Mouse (Mus musculus): ENCODE data around the gene Fbn1. TPM values are rescaled to one million over a fixed set of nuclear protein-coding genes. Genes with fewer than 3 reads are reported as not detected.
A peak's percentile ranks its signal among the peaks of the same experiment; 100 is the strongest.

Gene Fbn1
- total RNA-seq, 2 experiments from 2014 or later, result 121 to 127 TPM

DNA sequence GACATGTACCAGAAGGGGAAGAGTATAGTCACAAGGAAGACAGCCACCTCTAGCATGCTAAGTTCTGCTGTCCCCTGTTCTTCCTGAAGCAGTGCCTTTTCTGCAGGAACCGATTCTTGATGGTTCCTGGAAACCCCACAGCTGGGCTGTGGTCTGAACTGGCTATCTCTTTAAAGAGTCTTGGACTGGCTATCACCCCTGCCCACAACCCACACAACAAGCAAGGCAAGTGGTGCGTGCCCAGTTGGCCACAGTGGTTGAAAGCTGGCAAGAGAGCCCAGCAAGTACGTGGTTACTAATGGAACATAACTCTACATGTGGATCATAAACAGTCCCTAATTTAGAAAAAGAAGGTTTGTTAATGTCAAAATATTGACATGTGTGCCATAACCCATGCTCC lies 170.6 kb downstream of the Fbn1 start:
- no peak for DNase-seq

DNA sequence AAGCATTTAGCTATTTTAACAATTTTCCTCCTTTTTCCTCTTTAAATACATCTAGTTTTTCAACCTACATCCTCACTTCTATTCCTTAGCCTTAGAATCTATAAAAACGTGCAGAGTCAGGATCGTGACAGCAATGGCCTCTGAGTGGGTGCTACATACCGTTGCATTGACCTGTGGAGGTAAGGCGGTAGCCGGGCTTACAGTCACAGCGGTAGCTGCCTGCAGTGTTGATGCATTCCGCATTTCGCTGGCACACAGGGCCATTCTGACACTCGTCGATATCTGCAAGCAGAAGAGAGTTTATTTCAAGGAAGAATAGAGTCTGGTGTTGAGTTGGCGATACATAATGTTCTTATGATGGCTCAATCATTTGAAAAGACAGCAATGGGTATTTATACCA lies 172.6 kb downstream of the Fbn1 start:
- no peak for DNase-seq

GRCm38 (mm10) chr2:125334163-125334562 lies 173.6 kb downstream of the Fbn1 start:
- peak; percentile 53 for DNase-seq

DNA sequence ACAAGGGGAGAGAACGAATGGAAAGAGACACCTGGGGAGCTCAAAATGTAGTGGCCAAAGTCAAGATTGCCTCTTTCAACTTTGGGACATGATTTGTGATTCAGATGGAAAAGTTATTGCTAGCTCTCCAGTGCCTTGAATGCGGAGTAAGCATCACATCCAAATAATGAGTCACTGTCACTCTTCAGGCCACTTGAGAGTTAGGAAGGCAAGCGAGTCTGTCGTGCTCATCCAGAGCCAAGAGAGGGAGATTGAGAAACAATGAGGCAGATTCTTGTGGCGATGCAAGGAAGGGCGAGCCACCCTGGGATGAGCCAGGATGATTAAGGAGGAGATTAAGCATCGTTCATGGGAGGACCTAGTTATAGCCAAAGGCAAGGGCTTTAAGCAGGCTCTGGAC lies 176.2 kb downstream of the Fbn1 start:
- no peak for DNase-seq

DNA sequence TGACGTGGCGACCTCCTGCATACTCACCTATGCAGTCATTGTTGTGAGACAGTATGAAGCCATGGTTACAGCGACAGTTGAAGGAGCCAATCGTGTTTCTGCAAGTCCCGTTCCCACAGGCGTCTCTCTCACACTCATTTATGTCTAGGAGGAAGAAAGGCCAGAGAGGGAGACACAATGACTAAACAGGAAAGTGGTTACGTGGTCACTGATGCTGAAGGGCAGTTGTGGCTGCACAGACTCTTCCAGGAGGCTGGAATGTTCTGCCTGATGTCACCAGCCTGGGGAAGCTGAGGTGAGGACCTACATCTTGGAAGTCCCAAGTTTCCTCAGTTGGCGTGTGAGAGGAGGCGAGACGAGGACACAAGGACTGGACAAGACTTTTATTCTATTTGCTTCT lies 177.3 kb downstream of the Fbn1 start:
- DNase-seq, result no peak

DNA sequence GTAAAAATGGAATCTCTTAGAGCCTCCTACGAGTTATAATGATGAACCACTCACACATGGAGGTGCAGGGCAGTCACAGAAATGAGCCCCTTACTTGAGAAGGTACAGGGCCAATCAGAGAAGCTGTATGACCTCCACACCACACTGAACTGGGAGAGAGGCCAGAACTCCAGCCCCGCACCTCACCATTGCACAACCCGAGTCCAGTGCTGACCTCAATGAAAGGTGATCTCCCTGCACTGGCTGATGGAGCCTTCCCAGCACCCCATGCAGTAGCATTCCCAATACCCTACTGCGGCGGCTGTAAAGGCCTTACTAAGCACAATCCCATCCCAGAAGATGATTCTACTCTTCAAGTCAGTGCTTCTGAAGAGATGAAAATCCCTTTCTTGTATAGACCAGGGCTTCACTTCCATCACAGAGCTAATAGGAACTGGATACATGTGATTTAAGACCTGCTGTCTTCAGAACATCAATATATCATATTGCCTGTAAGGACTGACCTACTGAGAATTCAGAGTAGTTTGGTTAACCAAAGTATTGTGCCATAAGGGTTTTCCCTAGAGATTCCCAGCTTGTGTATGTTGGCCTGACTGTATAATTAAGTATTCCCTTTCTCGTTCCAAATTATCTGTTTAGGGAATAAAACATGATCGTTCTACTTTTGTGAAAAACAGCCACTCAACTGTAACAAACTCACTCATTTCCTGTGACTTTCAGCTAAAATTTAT lies 182.5 kb downstream of the Fbn1 start:
- DNase-seq, result peak; percentile 48

GRCm38 (mm10) chr2:125324455-125324854 lies 183.3 kb downstream of the Fbn1 start:
- no peak for DNase-seq

DNA sequence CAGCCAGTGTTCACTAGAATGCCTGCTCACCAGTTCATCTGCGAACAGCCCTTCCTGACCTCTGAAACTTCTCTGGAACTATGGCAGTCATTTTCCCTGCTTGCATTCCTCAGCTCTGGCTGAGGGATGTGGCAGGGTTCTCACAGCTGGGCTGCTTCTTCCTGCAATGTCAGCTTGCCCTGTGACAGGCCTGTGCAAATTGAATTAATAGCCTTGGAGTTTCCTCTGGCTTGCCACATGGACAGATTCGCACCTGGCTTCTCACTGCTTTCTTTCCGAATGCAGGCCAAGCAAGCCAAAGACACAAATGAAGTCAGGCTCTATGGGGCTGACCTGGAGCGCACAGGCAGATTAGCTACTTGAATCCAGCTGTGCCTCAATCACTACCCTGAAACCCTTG lies 184.4 kb downstream of the Fbn1 start:
- no peak for DNase-seq

- no peak for DNase-seq
These were observed 185.2 kb downstream of the Fbn1 start for GRCm38 (mm10) chr2:125322581-125322980.

- no peak for DNase-seq
These were observed 186.7 kb downstream of the Fbn1 start for GRCm38 (mm10) chr2:125321071-125321470.

DNA sequence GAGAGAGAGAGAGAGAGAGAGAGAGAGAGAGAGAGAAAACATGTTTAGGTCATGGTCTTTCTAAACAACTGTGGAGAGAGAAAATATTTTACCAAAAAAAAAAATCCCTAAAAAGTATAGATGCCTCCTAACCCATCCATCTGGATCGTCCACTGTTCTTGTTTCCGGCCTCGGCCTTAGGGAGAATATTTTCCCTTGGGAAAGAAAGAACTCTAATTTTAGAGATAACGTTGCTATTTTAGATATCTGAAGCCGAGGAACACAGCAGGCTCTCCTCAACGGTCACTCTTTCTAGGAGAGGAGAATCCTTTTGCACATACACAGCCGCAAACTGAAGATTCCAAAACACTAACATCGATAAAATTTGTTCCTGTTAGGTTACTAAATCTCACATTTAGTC lies 188.1 kb downstream of the Fbn1 start:
- DNase-seq, result no peak

GRCm38 (mm10) chr2:125318371-125319061 lies 189.3 kb downstream of the Fbn1 start:
- no peak for DNase-seq

- DNase-seq, result no peak
These were observed 192.6 kb downstream of the Fbn1 start for GRCm38 (mm10) chr2:125315203-125315602.

GRCm38 (mm10) chr2:125314169-125314925 lies 193.4 kb downstream of the Fbn1 start:
- DNase-seq, result no peak

GRCm38 (mm10) chr2:125309710-125310109 lies 198.1 kb downstream of the Fbn1 start:
- no peak for DNase-seq

- DNase-seq, result no peak
These were observed 202.1 kb downstream of the Fbn1 start for GRCm38 (mm10) chr2:125305671-125306070.

GRCm38 (mm10) chr2:125304746-125305145 lies 203.0 kb downstream of the Fbn1 start:
- no peak for DNase-seq

DNA sequence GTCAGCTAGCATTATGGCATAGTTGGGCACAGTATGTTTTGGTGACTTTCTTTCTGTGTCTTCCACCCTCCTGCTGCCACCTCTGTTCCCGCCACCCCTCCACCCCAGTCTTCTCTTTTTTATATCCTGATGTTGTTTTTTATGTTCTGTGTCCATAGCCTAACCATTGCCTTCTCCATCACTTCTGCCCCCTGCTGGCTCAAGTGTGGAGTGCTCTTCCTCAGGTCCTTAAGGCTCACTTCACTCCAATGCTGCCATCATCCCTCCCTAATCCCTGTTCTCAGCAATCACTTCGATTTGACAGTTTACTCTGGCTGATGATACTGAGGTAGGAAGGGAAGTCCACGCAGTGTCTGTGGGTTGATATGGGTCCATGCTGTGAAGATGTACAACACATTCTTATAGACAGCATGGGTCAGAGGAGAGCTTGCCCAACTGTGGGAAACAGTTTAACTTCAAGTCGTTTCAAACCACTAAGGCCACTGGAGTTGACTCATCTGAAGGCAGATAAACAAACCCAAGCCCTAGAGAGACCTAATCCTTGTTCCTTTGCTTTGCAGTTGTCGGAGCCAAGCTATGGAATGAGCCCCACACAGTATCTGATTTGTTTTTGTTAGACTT lies 203.9 kb downstream of the Fbn1 start:
- DNase-seq, result no peak

GRCm38 (mm10) chr2:125302625-125302924 lies 205.2 kb downstream of the Fbn1 start:
- DNase-seq, result no peak

GRCm38 (mm10) chr2:125301877-125302624 lies 205.7 kb downstream of the Fbn1 start:
- no peak for DNase-seq

DNA sequence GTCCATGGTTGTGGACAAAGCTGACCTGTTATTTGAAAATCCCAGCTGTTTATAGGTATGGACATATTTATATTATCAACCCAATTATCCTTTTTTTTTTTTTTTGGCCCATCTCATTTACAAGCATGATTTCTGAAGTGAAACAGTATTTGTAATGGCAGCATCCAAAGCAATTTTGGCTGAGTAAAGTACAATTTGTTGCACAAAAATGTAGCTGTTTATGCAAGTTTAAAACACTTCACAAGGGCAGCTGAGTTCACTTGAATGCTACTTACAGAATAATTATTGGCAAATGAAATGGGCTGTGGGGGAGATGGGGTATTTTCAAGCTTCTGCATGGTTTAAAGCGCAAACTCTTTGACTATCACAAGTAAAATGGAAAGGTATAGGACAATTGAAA lies 209.0 kb downstream of the Fbn1 start:
- no peak for DNase-seq

- no peak for DNase-seq
These were observed 212.3 kb downstream of the Fbn1 start for GRCm38 (mm10) chr2:125295526-125295925.

Data from adrenal gland, postnatal 10 days (tissue).